Mouse (Mus musculus) embryonic facial prominence, embryonic 11.5 days (tissue): ENCODE measurements at regions not wholly inside any gene's neighbourhood (a gene's known extent, or its start where the extent isn't known, plus 50 kb on each side); places are given as distances from the start of the nearest gene placed in this dataset.

ENCODE experiments used
- ATAC-seq: fragments of 200-750 bp; cut with Nextera tagmentation; replicated peaks from 2 replicates; pipeline ENCODE4 v1.8.0; 2017; ENCODE audit warnings: low read depth; ENCODE audit not compliant: insufficient number of reproducible peaks, low FRiP score, low TSS enrichment
- DNase-seq: peaks from one replicate; pipeline ENCODE4 v3.0.0-alpha.2; 2015; ENCODE audit warnings: low spot score
- H3K27ac ChIP-seq: fragments of 300-500 bp; sonication (generic); replicated peaks from 2 replicates; pipeline ENCODE4 v1.5.1; 2014; ENCODE audit warnings: mild to moderate bottlenecking, low read depth, low read length, control low read depth
- H3K27me3 ChIP-seq: fragments of 300-500 bp; sonication (generic); 2 replicates; pipeline ENCODE4 v1.6.1; 2014; ENCODE audit warnings: mild to moderate bottlenecking, low read length, moderate library complexity, mixed read lengths; ENCODE audit not compliant: control insufficient read depth, insufficient read depth
- H3K36me3 ChIP-seq: fragments of 300-500 bp; sonication (generic); replicated peaks from 2 replicates; pipeline ENCODE4 v1.6.1; 2014; ENCODE audit warnings: low read depth, mild to moderate bottlenecking, low read length, moderate library complexity, mixed read lengths; ENCODE audit not compliant: control insufficient read depth, insufficient read depth
- H3K4me1 ChIP-seq: fragments of 300-500 bp; sonication (generic); 2 replicates; pipeline ENCODE4 v1.6.1; 2014; ENCODE audit warnings: low read length, mixed read lengths; ENCODE audit not compliant: control insufficient read depth, insufficient read depth
- H3K4me2 ChIP-seq: fragments of 300-500 bp; sonication (generic); 2 replicates; pipeline ENCODE4 v1.6.1; 2014; ENCODE audit warnings: low read depth, mild to moderate bottlenecking, control low read depth, low read length, moderate library complexity
- H3K4me3 ChIP-seq: fragments of 300-500 bp; sonication (generic); 2 replicates; pipeline ENCODE4 v1.5.1; 2014; ENCODE audit warnings: low read depth, low read length, control low read depth
- H3K9ac ChIP-seq: fragments of 300-500 bp; sonication (generic); replicated peaks from 2 replicates; pipeline ENCODE4 v1.6.1; 2014; ENCODE audit warnings: mild to moderate bottlenecking, control low read depth, low read length
- H3K9me3 ChIP-seq: fragments of 300-500 bp; sonication (generic); replicated peaks from 2 replicates; pipeline ENCODE4 v1.6.1; 2016; ENCODE audit warnings: mild to moderate bottlenecking, low read length, inconsistent platforms, mixed read lengths; ENCODE audit not compliant: control insufficient read depth
- WGBS: fragments of 180-500 bp; shearing (Covaris S2); extraction: QIAGEN DNeasy Blood & Tissue Kit; methylation state at CpG from one replicate; pipeline ENCODE4 v1.1.7; 2014; 5-methylcytosine and 5-hydroxymethylcytosine counted together

DNA sequence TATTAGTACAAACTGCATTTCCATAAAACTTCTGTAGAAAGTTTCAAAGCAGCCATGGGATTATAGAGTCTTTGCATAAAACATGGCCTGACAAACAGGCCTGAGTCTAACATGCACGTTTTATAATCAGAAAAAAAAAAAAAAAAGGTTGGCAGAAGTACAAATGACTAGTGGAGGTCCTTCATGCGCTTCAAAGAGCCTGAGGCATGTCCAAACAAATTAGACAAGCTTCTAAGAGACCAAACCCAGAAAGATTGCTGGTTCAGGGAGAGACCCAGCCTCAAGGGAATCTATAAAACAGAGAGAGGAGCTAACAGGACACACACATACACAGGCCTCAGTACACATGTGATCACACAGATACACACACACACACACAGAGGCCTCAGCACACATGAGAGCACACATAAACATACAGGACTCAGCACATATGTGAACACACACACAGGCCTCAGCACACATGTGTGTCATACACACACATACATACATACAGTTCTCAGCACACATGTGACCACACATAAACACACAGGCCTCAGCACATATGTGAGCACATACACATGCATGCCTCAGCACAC, 57.0 kb upstream of the Gnaq start:
- H3K4me3 ChIP-seq = no peak overlapping the region
- no peaks in the 10 kb centered on the region for H3K9me3 ChIP-seq
- no peaks in the 10 kb centered on the region for H3K27me3 ChIP-seq
- no peak for DNase-seq
- H3K4me1 ChIP-seq = no peaks in the 10 kb centered on the region
- no peak for ATAC-seq
- H3K9ac ChIP-seq = no peak overlapping the region
- H3K36me3 ChIP-seq = no peaks in the 10 kb centered on the region
- no peak overlapping the region for H3K27ac ChIP-seq
- WGBS = 63% methylated on average over 2 of the region's 2 CpGs
- H3K4me2 ChIP-seq = no peak overlapping the region

- Histone ChIP-seq H3K9ac (no peak overlapping the region), H3K36me3 (no peaks in the 10 kb centered on the region), H3K4me3 (no peak overlapping the region), H3K4me2 (no peak overlapping the region), H3K27me3 (no peaks in the 10 kb centered on the region), H3K9me3 (no peaks in the 10 kb centered on the region), H3K27ac (no peak overlapping the region), H3K4me1 (no peaks in the 10 kb centered on the region)
- 80% methylated on average over 1 of the region's 1 CpGs for WGBS
- no peak for DNase-seq
- ATAC-seq = no peak
Observed at GRCm38 (mm10) chr19:16075026-16075425, 57.6 kb upstream of the Gnaq start.

DNA sequence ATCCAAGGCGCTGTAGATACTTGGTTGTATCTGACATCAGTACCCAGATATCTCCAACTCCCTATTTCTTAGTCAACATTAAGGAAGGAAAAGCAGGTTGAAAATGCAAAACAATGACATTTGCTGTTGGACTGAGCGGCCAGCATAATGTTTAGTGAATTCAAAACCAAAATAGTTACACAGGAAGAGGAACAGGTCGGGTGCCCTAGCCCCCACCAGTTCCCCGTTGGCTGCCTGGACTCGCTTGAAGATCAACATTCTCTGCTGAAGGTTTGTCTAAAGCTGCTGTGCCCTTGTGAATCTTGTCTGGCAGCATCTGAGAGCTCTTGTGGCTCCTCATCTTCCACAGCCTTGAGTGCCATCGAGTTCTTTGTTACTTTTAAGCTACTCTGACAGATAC, 65.3 kb upstream of the Gnaq start:
- Histone ChIP-seq H3K4me3 (no peak overlapping the region), H3K9me3 (no peaks in the 10 kb centered on the region), H3K27me3 (no peaks in the 10 kb centered on the region), H3K4me2 (no peak overlapping the region), H3K36me3 (no peaks in the 10 kb centered on the region), H3K4me1 (no peaks in the 10 kb centered on the region), H3K9ac (no peak overlapping the region), H3K27ac (no peak overlapping the region)
- WGBS = 83% methylated on average over 6 of the region's 6 CpGs
- DNase-seq (no peak), ATAC-seq (no peak)

DNA sequence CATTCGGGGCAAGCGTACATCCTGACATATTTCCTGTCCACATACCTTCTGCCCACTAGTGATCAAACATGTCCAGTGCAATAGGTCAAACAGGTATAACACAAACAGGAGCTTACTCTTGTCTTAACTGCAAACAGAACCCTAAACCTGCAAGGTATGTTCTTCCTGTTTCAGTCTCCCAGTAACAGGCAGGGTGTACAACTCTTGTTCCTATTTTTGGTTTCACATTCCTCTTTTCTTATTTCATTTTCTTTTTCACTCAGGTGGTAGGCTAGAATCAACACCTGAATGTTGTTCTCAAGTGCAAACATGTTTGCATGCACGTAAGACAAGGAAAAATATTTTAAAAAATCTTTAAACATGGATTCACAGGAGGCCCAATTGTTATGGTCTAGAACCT, 67.7 kb upstream of the Gnaq start:
- ATAC-seq (no peak), DNase-seq (no peak)
- whole genome bisulfite sequencing = 85% methylated on average over 3 of the region's 3 CpGs
- Histone ChIP-seq H3K4me2 (no peak overlapping the region), H3K4me1 (no peaks in the 10 kb centered on the region), H3K4me3 (no peak overlapping the region), H3K27ac (no peak overlapping the region), H3K36me3 (no peaks in the 10 kb centered on the region), H3K9ac (no peak overlapping the region), H3K27me3 (no peaks in the 10 kb centered on the region), H3K9me3 (no peaks in the 10 kb centered on the region)

- Histone ChIP-seq H3K9me3 (no peaks in the 10 kb centered on the region), H3K36me3 (no peaks in the 10 kb centered on the region), H3K27me3 (no peaks in the 10 kb centered on the region), H3K9ac (0 out of 2 replicates have a peak overlapping the region, but pooled peaks have one; percentile 40), H3K4me1 (no peaks in the 10 kb centered on the region), H3K4me2 (peak overlapping the region; percentile 21; the same call in 1 of the 2 replicates), H3K27ac (no peak overlapping the region), H3K4me3 (no peak overlapping the region)
- 13% methylated on average over 12 of the region's 12 CpGs for WGBS
- ATAC-seq (no peak), DNase-seq (peak; percentile 86)
Observed at GRCm38 (mm10) chr19:16063916-16064580, 68.6 kb upstream of the Gnaq start.

DNA sequence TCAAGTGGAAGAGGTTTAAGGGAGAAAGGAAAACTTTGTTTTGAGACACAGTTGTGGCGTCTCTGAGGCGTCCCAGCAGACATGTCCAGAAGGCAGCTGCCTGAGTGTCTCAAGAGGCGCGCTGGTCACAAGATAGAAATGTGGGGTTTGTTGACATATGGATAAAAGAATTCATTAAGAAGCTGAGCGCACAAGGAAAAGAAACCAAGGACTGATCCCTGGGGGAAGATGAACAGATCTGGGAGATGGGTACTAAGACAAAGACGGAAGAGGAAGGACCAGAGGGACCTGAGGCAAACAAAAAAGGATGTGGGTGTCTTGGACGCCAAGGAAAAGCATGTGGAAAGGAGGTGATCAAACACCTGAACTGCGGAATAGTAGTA, 69.1 kb upstream of the Gnaq start:
- H3K9ac ChIP-seq = no peak overlapping the region
- no peaks in the 10 kb centered on the region for H3K27me3 ChIP-seq
- H3K4me3 ChIP-seq = no peak overlapping the region
- no peak overlapping the region for H3K4me2 ChIP-seq
- DNase-seq (no peak), ATAC-seq (no peak)
- H3K4me1 ChIP-seq = no peaks in the 10 kb centered on the region
- H3K27ac ChIP-seq = no peak overlapping the region
- H3K9me3 ChIP-seq = no peaks in the 10 kb centered on the region
- WGBS = 70% methylated on average over 8 of the region's 8 CpGs
- H3K36me3 ChIP-seq = no peaks in the 10 kb centered on the region

DNA sequence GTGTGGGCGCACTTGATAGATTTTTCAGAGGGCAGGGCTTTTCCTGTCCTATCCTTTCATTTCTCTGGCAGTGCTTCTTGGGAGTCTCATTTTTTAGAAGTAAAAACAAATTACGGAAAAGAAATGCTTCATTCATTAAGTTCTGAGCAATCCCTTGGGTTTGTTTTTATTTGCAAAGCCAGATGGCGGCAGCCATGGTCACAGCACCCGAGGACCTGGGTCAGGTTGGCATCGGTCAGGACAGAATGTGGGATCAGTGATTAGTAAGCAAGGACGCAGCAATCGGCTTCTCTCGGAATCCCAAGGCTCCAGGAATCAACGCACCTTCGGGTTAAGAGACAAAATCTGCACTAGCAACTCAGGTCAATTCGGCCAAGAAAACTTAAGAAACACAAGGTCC, 70.8 kb upstream of the Gnaq start:
- 82% methylated on average over 11 of the region's 11 CpGs for whole genome bisulfite sequencing
- no peak overlapping the region for H3K27ac ChIP-seq
- no peaks in the 10 kb centered on the region for H3K9me3 ChIP-seq
- H3K27me3 ChIP-seq = no peaks in the 10 kb centered on the region
- H3K4me3 ChIP-seq = no peak overlapping the region
- DNase-seq = no peak
- H3K36me3 ChIP-seq = no peaks in the 10 kb centered on the region
- no peaks in the 10 kb centered on the region for H3K4me1 ChIP-seq
- no peak for ATAC-seq
- no peak overlapping the region for H3K9ac ChIP-seq
- no peak overlapping the region for H3K4me2 ChIP-seq

DNA sequence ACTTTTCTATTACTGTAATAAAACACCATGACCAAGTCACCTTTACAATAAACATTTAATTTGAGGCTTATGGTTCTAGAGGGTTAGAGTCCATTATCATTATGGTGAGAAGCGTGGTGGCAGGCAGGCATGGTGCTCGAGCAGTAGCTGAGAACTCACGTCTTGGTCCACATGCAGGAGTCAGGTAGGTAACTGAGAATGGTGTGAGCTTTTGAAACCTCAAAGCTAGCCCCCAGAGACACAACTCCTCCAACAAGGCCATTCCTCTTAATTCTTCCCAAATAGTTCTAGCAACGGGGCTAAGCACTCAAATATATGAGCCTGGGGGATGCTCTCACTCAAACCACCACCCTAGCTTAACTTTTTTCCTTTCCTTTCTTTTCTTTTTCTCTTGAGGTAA, 73.6 kb upstream of the Gnaq start:
- Histone ChIP-seq H3K4me1 (no peaks in the 10 kb centered on the region), H3K27ac (no peak overlapping the region), H3K36me3 (no peaks in the 10 kb centered on the region), H3K4me3 (no peak overlapping the region), H3K27me3 (no peaks in the 10 kb centered on the region), H3K4me2 (no peak overlapping the region), H3K9me3 (no peaks in the 10 kb centered on the region), H3K9ac (no peak overlapping the region)
- WGBS = 92% methylated on average over 4 of the region's 4 CpGs
- DNase-seq = no peak
- ATAC-seq = no peak
